Mouse (Mus musculus): ENCODE measurements at regions not wholly inside any gene's neighbourhood (a gene's known extent, or its start where the extent isn't known, plus 50 kb on each side); places are given as distances from the start of the nearest gene placed in this dataset.

- TF ChIP-seq CTCF (IDR thresholded peaks at IDR 0.05; ENCODE audit: low read depth) (no peak), EP300 (optimal IDR thresholded peaks at IDR 0.05) (no peak)
These were observed 76.8 kb downstream of the Otud1 start for GRCm38 (mm10) chr2:19734164-19734870.

Measured in stomach, postnatal 0 days (tissue).